Mouse (Mus musculus) heart, postnatal 36 days (tissue): Measurements from ENCODE around the gene Loxl3. TPM values are rescaled to one million over a fixed set of nuclear protein-coding genes. Genes with fewer than 3 reads are reported as not detected.

Source experiments
- DNase-seq, 2 experiments: peaks; one replicate each; pipeline ENCODE4 v3.0.0; 2021 to 2022
- intact Hi-C: fragments of 180-260 bp; cut with DNase I; formaldehyde crosslinking; loops from one replicate; pipeline ENCODE4 v1.15.1; 2025
- total RNA-seq, 2 experiments: library from RNA; stranded (reverse); gene quantifications; 2 replicates each; pipeline ENCODE4 v1.2.3; 2021

The Loxl3 gene
- total RNA-seq, 2 experiments from 2014 or later = 2.9 to 3.1 TPM

DNA sequence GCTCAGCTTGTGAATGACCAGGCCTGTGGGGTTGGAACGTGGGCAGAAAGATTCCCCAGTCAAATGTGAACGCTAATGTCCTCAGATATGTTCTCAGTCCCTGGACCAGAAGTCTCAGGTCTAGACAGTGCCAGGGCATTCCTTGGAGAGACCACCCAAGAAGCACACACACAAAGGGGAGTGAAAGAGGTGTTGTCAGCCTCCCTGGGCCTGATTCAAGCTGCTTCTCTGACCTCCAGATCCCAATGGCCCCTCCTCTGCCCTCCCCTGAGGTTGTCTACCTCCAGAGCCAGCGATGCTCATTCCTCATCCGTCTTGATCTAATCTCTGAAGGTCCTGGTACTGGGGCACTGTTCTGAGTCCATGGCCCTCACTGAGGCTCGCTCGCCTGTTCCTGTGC is 9.6 kb downstream of the Loxl3 start:
- intact Hi-C loops = no loop called here
- no peak for DNase-seq

DNA sequence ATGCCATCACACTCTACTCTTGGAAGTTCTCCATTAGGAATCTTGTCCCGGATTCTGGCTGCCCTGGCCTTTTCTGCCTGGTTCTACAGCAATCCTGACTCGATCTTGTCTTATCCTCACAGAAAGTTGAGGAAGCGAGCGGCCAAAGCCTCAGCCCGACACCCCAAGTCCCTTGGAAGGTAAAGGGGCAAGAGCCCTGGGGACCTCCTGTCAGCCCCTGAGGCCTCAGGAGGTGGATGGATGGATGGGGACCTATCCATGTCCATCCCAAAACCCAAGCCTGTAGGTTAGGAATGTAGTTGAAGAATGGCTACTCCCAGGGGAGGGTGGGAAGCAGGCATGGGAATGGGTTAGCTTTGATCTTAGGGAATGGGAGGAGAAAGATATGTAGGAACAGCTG is 10.0 kb downstream of the Loxl3 start:
- intact Hi-C loops = no loop called here
- DNase-seq = no peak

DNA sequence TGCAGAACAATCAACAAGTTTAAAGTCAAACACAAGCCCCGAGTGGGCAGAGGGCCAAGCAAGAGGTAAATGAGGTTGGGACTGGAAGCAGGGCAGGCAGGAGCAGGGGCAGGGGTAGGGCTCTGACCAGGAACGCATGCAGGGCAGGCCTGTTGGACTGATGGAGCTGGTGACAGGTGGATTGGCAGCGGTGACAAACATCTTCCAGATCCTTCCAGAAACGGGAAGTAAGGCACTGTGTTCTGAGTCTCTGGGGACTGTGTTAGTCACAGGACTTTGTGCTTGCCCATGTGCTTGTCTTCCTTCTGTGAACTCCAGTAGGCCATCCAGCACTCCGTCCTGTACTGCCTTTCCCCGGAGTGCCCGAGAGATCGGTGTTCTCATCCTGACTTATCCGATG is 10.8 kb downstream of the Loxl3 start:
- intact Hi-C loops = no loop called here

DNA sequence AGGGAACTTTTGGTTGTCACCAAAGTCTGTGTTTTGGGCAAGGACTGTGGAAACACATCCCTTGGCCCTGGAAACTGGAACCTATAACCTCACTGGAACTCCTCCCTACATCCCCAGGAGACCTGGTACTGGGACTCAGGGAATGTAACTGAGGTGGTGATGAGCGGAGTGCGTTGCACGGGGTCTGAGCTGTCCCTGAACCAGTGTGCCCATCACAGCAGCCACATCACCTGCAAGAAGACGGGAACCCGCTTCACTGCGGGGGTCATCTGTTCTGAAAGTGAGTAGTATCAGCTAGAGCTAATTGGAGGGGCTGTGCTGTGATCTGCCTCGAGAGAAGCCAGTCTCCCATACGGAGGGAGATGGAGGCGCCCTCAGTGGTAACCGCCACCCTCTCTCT is 15.4 kb downstream of the Loxl3 start:
- intact Hi-C loops = no loop called here
- DNase-seq = no peak

More for the DNA sequence above, 10.8 kb downstream of the Loxl3 start:
- peak; percentile 38 to 39 for DNase-seq

DNA sequence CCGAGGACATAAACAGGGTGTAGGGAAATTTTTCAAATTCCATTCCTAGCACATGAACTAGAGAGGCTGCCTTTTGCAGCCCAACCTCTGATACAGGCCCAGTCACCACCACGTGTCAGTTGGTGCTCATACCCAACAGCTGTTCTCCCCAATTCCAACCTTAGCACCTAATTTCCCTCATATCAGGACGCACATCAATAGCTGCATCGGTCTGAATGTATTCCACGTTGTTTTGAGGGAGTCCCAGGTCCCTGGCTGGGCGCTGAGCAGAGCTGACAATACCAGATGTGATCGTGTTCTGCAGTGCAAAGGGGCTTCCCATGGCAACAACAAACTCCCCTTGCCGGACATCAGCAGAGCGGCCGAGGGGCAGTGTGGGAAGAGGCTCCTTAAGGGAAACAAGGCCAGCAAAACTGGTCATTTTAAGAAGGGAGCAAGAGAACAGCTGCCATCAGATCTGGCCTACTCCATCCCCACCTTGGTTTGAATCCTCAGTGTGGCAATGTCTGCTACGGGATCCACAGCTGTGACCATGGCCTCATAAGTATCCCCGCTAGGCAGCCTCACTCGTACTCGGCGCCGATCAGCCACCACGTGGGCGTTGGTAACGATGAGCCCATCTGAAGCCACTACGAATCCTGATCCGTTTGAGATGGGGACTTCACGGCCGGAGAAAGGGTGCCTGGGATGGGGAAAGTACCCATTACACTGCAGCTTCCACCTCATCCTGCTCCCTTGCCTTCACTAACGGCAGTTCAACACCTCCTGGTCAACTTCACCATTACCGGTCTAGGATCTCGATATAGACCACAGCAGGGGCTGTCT is 19.4 kb downstream of the Loxl3 start:
- DNase-seq = peak; percentile 32 to 36
- intact Hi-C loops = loop anchor here (5.0 kb wide), 1 partner anchor 364 kb away; no protein-coding TSS in a partner anchor

DNA sequence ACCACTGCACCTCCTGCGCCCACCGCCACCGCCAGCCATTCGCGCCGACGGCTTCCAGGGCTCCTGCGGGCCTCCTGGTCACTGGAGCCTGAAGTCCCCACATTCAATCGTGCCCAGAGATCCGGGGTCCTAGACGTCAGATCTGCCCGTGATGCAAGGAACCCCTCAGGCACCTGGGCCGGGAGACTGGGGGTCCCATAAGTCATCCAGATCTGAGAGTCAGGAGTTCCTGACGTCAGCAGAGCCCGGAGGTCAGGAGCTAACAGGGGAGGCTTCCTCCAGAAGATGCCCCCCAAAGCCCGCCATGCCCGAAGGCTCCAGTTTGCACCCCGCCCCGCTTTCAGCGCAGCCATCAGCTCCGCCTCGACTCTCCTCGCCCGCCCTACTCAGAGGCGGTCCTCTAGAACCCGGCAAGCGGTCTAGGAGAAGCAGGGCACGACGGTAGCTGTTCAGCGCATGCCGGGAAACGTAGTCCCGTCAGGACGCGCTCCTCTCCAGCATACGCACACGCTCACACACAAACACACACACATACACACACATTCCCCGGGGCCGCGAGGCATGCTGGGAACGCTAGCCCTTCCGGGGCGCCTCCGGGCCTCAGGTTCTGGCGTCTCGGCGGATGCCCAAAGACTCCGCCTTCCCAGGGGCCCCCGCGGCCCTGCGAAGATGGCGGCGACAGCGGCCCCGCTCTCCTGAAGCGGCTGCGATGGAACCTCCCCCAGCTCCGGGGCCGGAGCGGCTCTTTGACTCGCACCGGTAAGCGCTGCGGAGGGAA is 20.3 kb downstream of the Loxl3 start, which contains the start of gene Aup1:
Gene Aup1, plus strand, starts transcription at position 448 of the 778 bp plus-strand sequence.
- intact Hi-C loops = loop anchor here (1.0 to 5.0 kb wide), 4 partner anchors 24 to 363 kb away; partner anchors contain the start of genes Ccdc142 and Gm42688
- peak; percentile 95 for DNase-seq

DNA sequence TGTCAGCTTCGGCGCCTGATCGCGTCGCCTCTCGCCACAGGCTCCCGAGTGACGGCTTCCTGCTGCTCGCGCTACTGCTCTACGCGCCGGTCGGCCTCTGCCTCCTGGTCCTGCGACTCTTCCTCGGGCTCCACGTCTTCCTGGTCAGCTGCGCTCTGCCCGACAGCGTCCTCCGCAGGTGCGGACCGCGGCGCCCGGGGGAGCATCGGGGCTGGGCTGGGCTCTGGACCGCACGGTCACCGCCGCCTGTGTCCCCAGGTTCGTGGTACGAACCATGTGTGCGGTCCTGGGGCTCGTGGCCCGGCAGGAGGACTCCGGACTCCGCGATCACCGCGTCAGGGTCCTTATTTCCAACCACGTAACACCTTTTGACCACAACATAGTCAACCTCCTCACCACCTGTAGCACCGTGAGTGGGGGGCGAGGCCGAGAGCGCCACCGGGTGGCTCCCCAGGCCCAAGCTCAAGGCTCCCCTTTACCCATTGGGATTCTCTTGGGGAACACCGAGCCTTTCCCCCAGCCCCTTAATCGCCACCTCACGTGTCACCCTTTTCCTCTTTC is 21.0 kb downstream of the Loxl3 start, which contains the start of gene Htra2:
Gene Htra2, minus strand, starts transcription at position 403 of the 561 bp plus-strand sequence.
- DNase-seq = no peak
- intact Hi-C loops = loop anchor here (1.0 to 5.0 kb wide), 4 partner anchors 23 to 362 kb away; partner anchors contain the start of genes Ccdc142 and Gm42688

DNA sequence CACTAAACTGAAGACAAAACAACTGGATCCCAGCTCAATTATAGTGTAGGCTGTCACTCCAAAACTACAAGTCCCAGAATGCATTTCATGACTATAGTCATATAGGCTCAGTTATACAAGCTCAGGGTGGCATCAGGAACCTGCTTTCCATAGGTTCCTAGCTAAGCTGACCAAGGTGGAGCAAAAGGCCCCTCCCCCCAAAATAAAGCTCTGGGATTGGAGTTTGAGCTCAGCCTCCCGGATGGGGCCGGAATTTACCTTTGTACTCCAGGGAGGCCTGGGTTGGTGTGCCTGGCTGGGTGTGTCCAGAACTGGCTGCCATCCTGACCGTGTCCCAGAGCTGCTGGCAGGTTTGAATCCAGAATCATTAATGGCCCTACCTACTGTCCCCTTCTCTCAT is 23.8 kb downstream of the Loxl3 start, which contains the start of gene Dqx1:
Gene Dqx1, plus strand, starts transcription at position 55 of the 400 bp plus-strand sequence.
- no peak for DNase-seq
- intact Hi-C loops = no loop called here

DNA sequence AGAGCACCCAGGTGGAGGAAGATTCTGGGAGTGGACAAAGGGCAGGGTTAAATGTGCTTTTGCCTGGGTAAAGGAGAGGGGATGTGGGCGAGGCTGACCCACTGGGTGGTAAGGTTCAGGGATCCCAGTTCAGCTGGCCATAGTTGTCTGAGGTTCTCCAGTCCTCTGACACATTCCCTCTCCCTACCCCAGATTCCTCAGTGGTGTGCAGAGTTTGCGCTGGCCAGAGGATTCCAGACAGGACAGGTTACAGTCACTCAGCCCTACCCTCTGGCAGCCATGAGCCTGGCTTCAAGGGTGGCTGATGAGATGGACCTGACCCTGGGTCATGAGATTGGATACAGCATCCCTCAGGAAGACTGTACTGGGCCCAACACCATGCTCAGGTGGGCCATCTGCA is 24.8 kb downstream of the Loxl3 start:
- no peak for DNase-seq
- intact Hi-C loops = no loop called here

DNA sequence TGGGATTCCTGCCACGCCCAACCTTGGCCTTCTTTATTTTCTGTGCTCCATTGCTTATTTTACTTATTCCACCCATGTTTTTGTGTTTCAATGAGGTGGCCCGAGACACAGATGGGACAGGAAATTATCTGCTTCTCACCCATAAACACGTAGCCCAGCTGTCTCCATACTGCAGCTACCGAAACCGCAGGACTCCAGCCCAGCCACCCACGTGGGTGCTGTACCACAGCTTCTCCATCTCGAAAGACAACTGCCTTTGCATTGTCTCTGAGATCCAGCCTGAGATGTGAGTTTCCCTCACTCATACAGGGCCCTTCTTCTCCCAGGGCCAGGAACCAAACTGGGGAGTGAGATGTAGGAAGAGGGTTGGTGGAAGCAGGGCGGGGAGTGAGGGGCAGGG is 32.0 kb downstream of the Loxl3 start:
- intact Hi-C loops = no loop called here
- DNase-seq = no peak

DNA sequence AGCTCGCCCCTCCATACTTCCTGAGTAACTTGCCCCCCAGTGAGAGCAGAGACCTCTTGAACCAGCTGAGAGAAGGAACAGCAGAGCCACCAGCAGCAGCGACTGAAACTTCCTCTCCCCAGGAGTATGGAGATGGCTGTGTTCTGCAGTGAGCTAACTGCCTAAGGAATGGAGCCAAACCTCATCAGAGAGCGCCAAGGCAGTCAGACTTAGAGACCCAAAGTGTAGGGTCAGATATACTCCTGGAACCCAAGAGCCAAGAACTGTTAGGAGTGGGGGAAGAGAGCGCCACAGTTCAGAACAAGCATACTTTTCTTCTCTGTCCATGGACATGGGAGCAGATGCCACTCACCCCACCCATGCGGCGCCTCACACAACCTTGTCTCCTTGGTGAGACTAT is 32.5 kb downstream of the Loxl3 start:
- intact Hi-C loops = no loop called here

DNA sequence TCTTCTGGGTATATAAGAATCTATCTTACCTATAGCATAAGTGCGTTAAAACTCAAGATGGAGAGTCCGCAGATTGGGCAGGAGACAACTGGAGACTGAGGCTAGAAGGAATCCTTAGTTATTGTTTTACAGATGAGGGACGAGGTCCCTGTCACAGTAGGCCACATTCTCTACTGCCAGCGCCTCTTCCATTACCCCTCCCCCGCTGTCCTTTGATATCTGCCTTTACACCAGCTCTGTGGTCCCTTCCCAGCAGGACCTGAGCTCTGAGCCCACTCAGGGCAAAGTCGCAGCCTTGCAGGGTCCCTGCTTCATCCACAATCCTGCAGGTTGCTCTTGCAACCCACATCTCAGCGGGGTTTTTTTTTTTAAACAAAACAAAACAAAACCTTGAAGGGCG is 34.2 kb downstream of the Loxl3 start:
- intact Hi-C loops = no loop called here
- DNase-seq = no peak

More for the DNA sequence above, 32.5 kb downstream of the Loxl3 start:
- no peak for DNase-seq

DNA sequence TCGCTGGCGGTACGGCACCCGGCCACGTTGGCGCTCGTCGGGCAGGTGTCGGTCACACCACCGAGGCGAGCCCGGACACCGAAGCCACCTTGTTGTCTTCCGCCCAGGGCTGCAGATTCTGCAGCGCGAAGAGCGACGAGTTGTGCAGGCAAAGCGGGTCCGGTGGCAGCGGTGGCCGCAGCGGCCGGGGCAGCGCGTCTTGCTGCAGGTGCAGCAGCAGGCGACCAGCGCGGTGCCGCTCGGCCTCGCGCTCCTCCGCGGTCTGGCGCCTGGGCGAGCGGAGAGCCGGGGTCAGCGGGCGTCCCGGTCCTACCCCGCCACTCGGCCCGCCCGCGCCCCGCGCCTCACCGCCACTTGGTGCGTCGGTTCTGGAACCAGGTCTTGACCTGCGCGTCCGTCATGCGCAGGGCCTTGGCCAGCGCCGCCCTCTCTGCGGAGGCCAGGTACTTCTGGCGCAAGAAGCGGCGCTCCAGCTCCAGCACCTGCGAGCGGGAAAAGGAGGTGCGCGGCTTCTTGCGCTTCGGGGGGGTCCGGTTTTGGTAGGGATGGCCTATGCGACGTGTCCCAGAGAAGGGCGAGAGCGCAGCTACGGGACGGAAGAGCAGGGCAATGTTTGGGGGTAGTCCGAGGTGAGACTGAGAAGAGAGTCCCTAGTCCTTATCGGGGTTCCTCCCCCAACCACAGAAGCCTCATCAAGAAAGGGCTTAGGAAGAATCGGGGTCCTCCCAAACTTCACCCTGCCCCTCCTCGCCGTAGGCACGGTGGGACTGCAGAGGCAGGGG is 34.9 kb downstream of the Loxl3 start:
- no peak for DNase-seq
- intact Hi-C loops = no loop called here

DNA sequence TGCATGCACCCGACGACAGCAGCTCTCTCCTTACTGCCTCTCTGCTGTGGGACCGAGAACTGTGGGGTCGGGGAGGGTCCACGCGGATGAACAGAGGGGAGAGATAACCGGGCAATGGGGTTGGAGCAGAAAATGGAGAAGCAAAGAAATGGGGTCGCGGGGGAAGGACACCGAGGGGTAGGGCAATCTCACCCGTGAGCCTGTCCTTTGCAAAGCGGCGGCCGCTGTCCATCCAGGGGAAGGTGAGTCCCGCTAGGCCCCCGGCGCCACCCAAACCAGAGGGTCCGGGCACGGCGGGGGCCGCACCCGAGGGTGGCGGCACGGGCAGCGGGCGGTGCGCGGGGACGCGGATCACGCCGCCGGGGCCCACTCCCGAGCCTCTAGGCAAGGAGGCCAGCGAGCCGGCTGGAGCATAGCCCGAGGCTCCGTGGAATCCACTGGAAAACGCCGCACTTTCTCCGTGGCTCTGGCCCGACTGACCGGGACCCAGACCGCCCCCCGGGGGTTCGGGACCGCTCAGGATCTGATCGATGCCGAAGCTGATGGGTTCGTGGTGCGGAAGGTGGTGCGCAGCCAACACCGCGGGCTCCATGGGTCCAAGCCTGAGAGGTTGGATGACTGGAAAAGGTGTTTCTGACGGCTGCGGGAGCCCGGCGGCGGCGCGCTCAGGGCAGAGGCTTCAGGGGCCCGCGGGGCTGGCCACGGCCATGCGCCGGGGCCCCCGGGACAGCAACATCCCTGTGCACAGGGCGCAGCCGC is 35.7 kb downstream of the Loxl3 start:
- intact Hi-C loops = no loop called here
- DNase-seq = peak in 1 of 2 experiments; percentile 28

DNA sequence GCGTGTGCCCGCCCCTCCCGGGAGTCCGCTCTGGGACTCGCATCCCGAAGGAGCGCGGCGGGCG is 36.1 kb downstream of the Loxl3 start, which contains the start of gene Tlx2:
Gene Tlx2, minus strand, starts transcription at position 47 of the 64 bp plus-strand sequence.
- intact Hi-C loops = no loop called here
- DNase-seq = no peak

DNA sequence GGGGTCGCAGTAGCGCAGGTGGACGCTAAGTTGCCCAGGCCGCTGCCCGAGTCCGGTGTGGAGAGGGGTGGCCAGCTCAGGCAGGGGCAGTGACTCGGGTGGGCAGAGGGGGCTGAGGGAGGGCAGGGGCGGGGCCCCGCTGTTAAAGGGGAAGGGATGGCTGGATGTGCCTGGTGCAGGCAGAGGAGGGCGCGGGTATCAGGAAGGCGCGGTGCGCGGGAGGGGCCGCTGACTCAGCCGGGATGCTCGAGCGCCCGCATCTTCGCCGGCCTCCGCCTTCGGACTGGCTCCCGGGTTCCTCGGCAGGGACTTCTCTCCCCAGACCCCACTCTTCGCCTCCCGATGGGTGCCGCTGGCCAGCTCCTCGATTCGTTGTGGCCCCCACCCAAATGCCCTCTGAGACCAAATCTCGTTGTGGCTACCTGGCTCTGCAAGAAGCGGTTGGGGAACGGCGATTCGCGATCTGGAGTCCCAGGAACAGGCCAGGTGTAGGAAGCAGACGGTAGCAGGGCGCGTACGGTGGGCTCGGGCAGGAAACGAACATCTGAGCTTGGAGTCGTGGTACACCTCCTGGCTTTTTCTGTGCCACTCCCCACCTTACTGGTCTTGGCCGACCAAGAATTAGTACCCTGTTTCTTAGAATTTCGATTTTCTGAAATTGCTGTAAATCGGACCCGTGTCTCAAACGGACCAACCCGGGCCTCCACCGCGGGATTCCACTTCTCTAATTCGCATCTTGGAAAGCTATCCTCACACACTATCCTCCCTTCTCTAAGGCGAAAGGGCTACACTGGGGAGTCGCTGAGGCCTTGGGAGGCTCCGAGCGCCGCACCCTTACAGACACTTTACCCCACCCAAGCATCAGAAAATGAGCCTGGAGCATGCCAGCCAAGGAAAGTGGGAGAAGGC is 36.6 kb downstream of the Loxl3 start:
- peak; percentile 30 to 71 for DNase-seq

DNA sequence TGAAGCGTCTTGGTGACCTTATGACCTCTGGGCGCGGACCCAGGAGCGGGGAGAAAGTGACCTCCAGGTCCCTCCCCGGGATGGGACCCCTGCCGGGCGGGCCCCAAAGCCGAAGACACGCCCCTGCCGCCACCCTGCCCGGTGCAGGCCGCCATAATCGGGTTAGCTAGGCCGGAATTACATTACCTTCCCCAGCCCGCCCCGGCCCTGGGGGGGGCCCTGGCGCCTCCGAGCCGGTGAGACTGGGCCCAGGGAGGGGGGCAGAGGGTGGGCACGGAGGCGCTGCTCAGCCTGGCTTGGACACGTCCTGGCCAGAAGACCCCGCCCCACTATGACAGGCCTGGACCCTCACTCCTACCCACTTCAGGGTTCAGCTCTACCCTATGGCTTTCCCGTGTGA is 37.2 kb downstream of the Loxl3 start:
- intact Hi-C loops = no loop called here
- DNase-seq = no peak

More for the DNA sequence above, 36.6 kb downstream of the Loxl3 start:
- intact Hi-C loops = no loop called here

DNA sequence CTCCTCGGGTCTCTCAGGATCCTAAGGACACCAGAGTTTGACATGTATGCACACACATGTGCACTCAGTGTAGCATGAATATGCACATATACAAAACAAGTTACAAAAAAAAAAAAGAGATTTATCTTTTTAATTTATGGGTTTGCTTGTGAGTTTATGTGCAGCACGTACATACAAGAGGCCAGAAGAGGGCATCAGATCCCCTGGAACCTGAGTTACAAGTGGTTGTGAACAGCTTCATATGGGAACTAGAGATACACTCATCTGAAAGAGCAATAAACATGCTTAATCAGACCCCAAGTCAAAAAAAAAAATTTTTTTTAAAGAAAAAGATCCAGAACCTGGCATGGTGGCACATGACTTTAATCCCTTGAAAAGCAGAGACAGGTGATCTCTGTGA is 41.0 kb downstream of the Loxl3 start:
- intact Hi-C loops = no loop called here

More for the DNA sequence above, 41.0 kb downstream of the Loxl3 start:
- no peak for DNase-seq
